Mouse (Mus musculus) megakaryocyte, embryonic 14.5 days (primary cell): ENCODE data around the gene Nrip2.

Experiments
- FLI1 ChIP-seq: IDR thresholded peaks from 2 replicates; pipeline ENCODE4 v1.6.1; 2012; ENCODE audit warnings: low read length, inconsistent platforms, mixed read lengths
- GATA1 ChIP-seq: IDR thresholded peaks from 3 replicates; pipeline ENCODE4 v1.6.1; 2012; ENCODE audit warnings: mixed read lengths, low read length, inconsistent platforms, borderline replicate concordance

DNA sequence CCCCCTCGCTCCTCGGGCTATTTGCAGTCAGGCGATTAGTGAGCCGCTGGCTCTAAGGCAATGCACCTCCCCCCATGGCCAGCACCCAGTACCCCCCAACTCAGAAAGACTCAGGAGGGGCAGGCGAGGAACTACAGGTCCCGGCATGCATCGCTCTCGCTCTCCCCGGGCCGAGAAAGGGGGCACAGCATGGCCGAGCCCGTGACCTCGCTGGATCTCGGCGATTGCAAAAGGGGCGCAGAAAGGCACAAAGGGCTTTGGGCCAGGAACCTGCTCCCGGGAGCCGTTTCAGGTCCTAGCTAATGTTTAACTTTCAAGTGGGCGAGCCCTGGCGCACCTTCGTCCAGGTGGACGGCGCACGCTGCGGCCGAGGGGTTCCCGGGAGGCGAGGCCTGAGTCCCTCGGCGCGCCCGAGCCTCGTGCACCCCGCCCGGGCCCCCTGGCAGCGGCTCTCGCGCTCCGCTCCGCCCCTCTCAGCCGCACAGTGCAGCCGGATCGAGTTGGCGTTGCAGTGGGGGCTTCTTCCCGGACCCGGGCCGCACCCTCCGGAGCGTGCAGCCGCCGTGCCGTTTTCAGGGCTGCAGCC is 38.7 kb downstream of the Nrip2 start:
- TF ChIP-seq GATA1 (no peak), FLI1 (no peak)
